Mouse (Mus musculus): ENCODE data around the gene Aasdh.

- no peak for TF ChIP-seq POLR2A (IDR thresholded peaks at IDR 0.05; ENCODE audit: borderline replicate concordance, insufficient read depth, low read length)
- no peak for TF ChIP-seq CTCF (IDR thresholded peaks at IDR 0.05; ENCODE audit: borderline replicate concordance, insufficient read depth, low read depth, low read length)
These were observed 18.1 kb upstream of the Aasdh start for GRCm38 (mm10) chr5:76923428-76923827.
